Mouse (Mus musculus): ENCODE data around the gene Reck. TPM values are rescaled to one million over a fixed set of nuclear protein-coding genes. Genes with fewer than 3 reads are reported as not detected.
A peak's percentile ranks its signal among the peaks of the same experiment; 100 is the strongest.

Reck gene
- polyA plus RNA-seq, 1 experiment from 2014 or later, result 26.2 TPM

DNA sequence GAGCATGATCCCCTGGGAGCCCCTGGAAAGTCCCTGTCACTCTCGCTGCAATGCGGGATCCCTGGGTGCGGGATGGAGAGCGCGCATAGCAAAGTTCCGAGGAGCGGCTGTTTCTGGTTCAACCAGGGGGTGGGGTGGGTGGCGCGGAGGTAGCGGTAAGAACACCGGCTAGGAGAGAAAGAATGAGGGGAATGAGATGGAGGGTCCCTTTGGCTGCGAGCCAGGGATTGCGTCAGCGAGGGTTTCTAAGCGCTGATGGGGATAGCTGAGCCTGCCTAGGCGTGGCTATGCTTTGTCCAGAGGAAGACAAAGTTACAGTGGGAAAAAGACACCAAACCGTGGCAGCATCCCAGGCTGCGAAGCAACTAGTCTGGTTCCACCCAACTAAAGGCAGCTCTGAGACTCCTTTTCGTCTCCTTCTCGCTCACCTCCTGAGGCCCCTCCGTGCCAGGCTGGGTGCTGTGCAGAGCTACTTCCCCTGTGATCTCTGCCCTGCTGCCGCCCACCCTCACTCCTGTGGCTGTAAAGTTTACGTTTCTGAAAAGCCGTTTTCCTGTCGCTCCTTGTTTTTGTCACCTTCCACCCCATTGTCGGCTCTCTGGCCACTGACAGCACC is 82.6 kb downstream of the Reck start:
- H3K36me3 ChIP-seq (ENCODE audit: control insufficient read depth, insufficient read depth, low read length), result no peaks in the 10 kb centered on the region
- peak overlapping the region; percentile 93 for H3K4me2 ChIP-seq (replicated peaks; ENCODE audit: low read depth, low read length)
- H3K4me3 ChIP-seq (ENCODE audit: low read length), result peak overlapping the region; percentile 67
- no peaks in the 10 kb centered on the region for H3K27me3 ChIP-seq (ENCODE audit: control insufficient read depth, insufficient read depth, low read length)
- ATAC-seq (ENCODE audit: low FRiP score, low TSS enrichment), result peak; percentile 78
- no peaks in the 10 kb centered on the region for H3K9me3 ChIP-seq (ENCODE audit: control insufficient read depth, low read length)
- under 1% methylated on average over 26 of the region's 26 CpGs for WGBS
- peak overlapping the region; percentile 67; the same call in 1 of the 2 replicates for H3K27ac ChIP-seq (ENCODE audit: low read depth, low read length)
- peak overlapping the region; percentile 63 for H3K9ac ChIP-seq (ENCODE audit: low read depth, low read length)
- 0 out of 2 replicates have a peak, but pooled peaks cover 18% of the 10 kb centered on the region for H3K4me1 ChIP-seq (ENCODE audit: control insufficient read depth, insufficient read depth, low read length)

DNA sequence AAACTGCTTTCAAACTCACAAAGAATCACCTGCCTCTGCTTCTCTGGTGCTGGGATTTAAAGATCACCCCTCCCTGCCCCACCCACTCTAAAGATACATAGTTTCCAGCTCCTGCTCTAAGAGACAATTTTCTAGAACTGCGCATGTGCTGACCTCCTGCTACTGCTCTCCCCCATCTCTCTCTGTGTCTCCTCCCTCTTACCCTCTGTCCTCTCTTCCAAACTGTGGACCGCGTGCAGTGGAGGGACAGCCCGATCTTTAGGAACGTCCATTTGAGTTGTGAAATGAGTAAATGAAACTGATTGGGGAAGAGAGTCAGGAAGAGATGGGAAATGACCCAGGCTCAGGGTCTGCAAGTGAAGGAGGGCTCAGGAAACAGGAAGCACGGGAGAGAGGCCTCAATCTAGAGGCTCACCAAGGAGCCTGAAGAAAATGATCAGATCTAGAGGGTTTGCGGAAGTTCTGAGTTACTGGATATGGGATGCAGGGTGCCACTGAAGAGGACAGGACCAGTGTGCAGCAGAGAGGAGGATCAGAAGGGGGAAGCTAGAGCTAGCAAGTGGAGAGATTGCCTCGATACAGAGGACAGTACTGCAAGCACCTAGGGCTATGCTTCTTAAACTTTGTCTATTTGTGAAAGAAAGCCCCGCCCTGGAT is 84.3 kb downstream of the Reck start:
- no peak for ATAC-seq (ENCODE audit: low FRiP score, low TSS enrichment)
- no peaks in the 10 kb centered on the region for H3K36me3 ChIP-seq (ENCODE audit: control insufficient read depth, insufficient read depth, low read length)
- no peak overlapping the region; the same call in 1 of the 2 replicates for H3K27ac ChIP-seq (ENCODE audit: low read depth, low read length)

DNA sequence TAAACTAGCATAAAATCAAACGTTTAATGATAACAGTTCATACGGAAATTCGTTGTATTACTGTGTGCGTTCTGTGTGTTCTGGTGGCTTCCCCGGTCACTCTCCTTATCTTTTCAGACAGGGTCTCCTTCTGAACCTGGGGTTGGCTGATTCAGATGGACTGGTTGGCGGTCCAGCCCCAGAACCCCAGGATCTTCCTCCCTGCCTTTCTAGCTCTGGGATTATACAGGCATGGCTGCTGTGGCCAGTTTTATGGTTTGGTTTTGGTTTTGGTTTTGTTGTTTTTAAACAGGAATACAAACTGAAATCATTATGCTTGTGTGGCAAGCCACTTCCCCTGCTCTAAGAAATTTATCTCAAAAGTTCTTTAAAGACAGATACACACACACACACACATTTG is 84.9 kb downstream of the Reck start:
- no peak for ATAC-seq (ENCODE audit: low FRiP score, low TSS enrichment)
- Histone ChIP-seq H3K27ac (ENCODE audit: low read depth, low read length) (no peak overlapping the region), H3K27me3 (ENCODE audit: control insufficient read depth, insufficient read depth, low read length) (no peaks in the 10 kb centered on the region), H3K4me1 (ENCODE audit: control insufficient read depth, insufficient read depth, low read length) (peaks cover 27% of the 10 kb centered on the region; the same call in 1 of the 2 replicates), H3K36me3 (ENCODE audit: control insufficient read depth, insufficient read depth, low read length) (no peaks in the 10 kb centered on the region), H3K9ac (ENCODE audit: low read depth, low read length) (peak overlapping the region; percentile 18; the same call in 1 of the 2 replicates), H3K4me2 (replicated peaks; ENCODE audit: low read depth, low read length) (no peak overlapping the region), H3K4me3 (ENCODE audit: low read length) (no peak overlapping the region), H3K9me3 (ENCODE audit: control insufficient read depth, low read length) (no peaks in the 10 kb centered on the region)
- 91% methylated on average over 6 of the region's 6 CpGs for WGBS

More for the DNA sequence above, 84.3 kb downstream of the Reck start:
- peak overlapping the region; percentile 15 for H3K4me2 ChIP-seq (replicated peaks; ENCODE audit: low read depth, low read length)
- WGBS, result 61% methylated on average over 9 of the region's 9 CpGs
- H3K4me3 ChIP-seq (ENCODE audit: low read length), result no peak overlapping the region
- no peaks in the 10 kb centered on the region for H3K27me3 ChIP-seq (ENCODE audit: control insufficient read depth, insufficient read depth, low read length)
- peaks cover 22% of the 10 kb centered on the region; the same call in 1 of the 2 replicates for H3K4me1 ChIP-seq (ENCODE audit: control insufficient read depth, insufficient read depth, low read length)
- peak overlapping the region; percentile 18; the same call in 1 of the 2 replicates for H3K9ac ChIP-seq (ENCODE audit: low read depth, low read length)
- H3K9me3 ChIP-seq (ENCODE audit: control insufficient read depth, low read length), result no peaks in the 10 kb centered on the region

DNA sequence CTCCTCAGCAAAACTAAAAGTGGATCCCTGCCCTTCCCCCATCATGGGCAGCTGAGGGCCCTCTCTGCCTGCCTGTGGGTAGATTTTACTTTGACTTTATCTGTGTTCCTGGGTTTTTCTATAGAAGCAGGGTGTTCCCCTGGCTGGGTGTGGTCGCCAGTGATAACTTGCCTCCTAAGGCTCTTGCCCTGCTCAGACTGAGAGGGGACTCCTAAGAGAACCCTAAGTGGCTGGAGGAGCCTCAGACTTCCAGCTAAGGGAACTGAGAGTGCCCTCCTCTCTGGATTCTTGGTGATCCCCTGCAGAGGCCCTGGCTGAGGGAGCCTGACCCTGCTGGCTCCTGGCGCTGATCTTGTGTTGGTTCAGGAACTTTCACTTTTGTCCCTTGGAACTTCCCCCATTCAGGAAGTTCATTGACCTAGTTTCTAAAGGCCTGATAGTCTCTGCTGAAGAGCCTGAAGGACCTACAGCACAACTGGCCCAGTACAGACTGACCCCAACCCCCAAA is 89.0 kb downstream of the Reck start:
- Histone ChIP-seq H3K4me1 (ENCODE audit: control insufficient read depth, insufficient read depth, low read length) (peaks cover 28% of the 10 kb centered on the region), H3K9me3 (ENCODE audit: control insufficient read depth, low read length) (no peaks in the 10 kb centered on the region), H3K27ac (ENCODE audit: low read depth, low read length) (no peak overlapping the region), H3K4me2 (replicated peaks; ENCODE audit: low read depth, low read length) (no peak overlapping the region), H3K9ac (ENCODE audit: low read depth, low read length) (no peak overlapping the region), H3K36me3 (ENCODE audit: control insufficient read depth, insufficient read depth, low read length) (no peaks in the 10 kb centered on the region), H3K27me3 (ENCODE audit: control insufficient read depth, insufficient read depth, low read length) (no peaks in the 10 kb centered on the region), H3K4me3 (ENCODE audit: low read length) (no peak overlapping the region)
- ATAC-seq (ENCODE audit: low FRiP score, low TSS enrichment), result no peak
- 64% methylated on average over 2 of the region's 2 CpGs for WGBS

DNA sequence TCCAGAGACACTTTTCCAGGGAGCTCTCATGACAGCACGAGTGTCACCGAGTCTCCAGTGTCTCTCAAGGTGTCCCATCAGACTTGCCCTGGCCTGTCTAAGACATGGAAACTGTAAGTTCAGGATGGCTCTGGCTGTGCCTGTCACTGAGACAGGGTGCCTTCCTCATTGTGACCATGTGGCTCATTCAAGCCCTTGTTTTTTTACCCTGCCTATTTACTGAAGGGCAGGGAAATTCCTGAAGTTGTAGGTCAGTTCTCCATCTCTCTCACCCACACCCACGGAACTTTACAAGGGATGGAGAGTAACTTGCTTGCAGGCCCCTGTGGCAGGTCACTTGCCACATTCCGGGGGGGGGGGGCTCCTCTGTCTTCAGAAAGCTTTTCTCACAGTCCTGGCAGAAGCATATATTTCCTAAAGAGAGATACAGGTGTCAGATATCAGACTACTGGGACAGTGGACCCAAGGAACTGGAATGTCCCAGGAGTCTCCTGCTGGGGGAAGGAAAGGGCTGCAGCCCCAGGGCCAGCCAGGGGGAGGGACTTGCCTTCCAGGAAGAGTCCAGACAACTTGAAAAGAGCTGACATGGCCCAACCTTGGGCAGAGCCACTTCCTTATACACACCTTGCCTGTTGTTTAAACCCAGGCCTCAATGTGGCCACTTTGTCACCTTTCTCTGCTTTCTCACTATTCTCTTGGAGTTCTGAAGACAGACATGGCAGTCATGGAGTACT is 89.8 kb downstream of the Reck start:
- 33% methylated on average over 4 of the region's 4 CpGs for WGBS
- Histone ChIP-seq H3K4me2 (replicated peaks; ENCODE audit: low read depth, low read length) (no peak overlapping the region), H3K4me3 (ENCODE audit: low read length) (no peak overlapping the region), H3K36me3 (ENCODE audit: control insufficient read depth, insufficient read depth, low read length) (no peaks in the 10 kb centered on the region), H3K9me3 (ENCODE audit: control insufficient read depth, low read length) (no peaks in the 10 kb centered on the region), H3K4me1 (ENCODE audit: control insufficient read depth, insufficient read depth, low read length) (peaks cover 24% of the 10 kb centered on the region), H3K9ac (ENCODE audit: low read depth, low read length) (no peak overlapping the region), H3K27me3 (ENCODE audit: control insufficient read depth, insufficient read depth, low read length) (no peaks in the 10 kb centered on the region), H3K27ac (ENCODE audit: low read depth, low read length) (no peak overlapping the region)
- no peak for ATAC-seq (ENCODE audit: low FRiP score, low TSS enrichment)

DNA sequence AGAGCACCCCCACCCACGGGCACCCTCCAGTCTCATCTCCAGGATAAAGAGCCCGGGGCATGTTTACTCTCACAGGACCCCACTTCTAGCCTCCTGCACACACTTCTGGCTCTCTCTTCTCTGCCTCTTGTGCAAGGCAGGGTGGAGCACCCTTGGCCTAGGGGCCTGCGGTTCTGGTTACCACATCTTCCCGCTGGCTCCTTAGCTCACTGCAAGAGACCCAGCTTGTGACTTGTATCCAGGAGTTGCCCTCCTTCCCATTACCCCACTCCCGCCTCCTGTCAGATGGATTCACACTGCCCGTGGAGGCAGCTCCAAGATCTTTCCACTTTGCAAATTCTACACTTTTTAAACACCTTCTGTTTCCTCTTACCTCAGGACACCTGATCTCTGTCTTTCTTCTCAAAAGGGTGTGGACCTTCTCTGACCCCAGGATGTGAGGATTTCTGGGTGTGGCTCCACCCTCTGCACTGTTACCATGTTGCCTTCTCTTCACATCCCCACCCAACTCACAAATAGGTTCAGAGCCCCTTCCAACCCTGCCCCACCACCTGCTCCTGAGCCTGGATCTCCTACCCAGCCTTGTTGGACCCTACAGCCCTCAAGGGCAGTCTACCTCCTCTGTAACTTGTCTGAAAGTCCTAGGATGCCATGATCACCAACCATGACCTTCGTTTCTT is 90.7 kb downstream of the Reck start:
- no peaks in the 10 kb centered on the region for H3K27me3 ChIP-seq (ENCODE audit: control insufficient read depth, insufficient read depth, low read length)
- no peaks in the 10 kb centered on the region for H3K9me3 ChIP-seq (ENCODE audit: control insufficient read depth, low read length)
- H3K4me3 ChIP-seq (ENCODE audit: low read length), result no peak overlapping the region
- WGBS, result 81% methylated on average over 7 of the region's 7 CpGs
- H3K36me3 ChIP-seq (ENCODE audit: control insufficient read depth, insufficient read depth, low read length), result no peaks in the 10 kb centered on the region
- H3K9ac ChIP-seq (ENCODE audit: low read depth, low read length), result no peak overlapping the region
- H3K27ac ChIP-seq (ENCODE audit: low read depth, low read length), result no peak overlapping the region
- ATAC-seq (ENCODE audit: low FRiP score, low TSS enrichment), result no peak
- H3K4me1 ChIP-seq (ENCODE audit: control insufficient read depth, insufficient read depth, low read length), result peaks cover 24% of the 10 kb centered on the region
- H3K4me2 ChIP-seq (replicated peaks; ENCODE audit: low read depth, low read length), result no peak overlapping the region

DNA sequence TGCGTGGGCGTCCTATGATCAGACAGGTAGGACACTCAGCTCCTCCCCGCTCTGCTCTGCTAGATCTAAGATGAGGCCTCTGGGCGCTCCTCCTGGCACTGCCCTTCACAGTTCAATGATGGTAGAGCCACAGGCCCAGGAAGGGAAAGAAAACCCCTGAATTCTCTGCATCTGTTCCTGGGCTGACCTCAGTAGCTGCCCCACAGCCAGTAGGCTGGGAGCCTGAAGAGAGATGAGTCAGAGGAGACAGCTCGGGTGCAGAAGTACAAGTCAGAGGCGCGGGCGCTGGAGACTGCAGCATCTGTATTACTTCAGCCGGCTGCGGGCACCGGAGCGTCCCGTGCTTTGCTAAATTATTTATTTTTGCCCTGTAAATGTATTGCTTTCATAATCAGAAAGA is 93.3 kb downstream of the Reck start:
- H3K4me2 ChIP-seq (replicated peaks; ENCODE audit: low read depth, low read length), result no peak overlapping the region
- no peak for ATAC-seq (ENCODE audit: low FRiP score, low TSS enrichment)
- no peaks in the 10 kb centered on the region for H3K36me3 ChIP-seq (ENCODE audit: control insufficient read depth, insufficient read depth, low read length)
- no peaks in the 10 kb centered on the region for H3K9me3 ChIP-seq (ENCODE audit: control insufficient read depth, low read length)
- H3K4me1 ChIP-seq (ENCODE audit: control insufficient read depth, insufficient read depth, low read length), result peaks cover 37% of the 10 kb centered on the region
- H3K27me3 ChIP-seq (ENCODE audit: control insufficient read depth, insufficient read depth, low read length), result no peaks in the 10 kb centered on the region
- H3K27ac ChIP-seq (ENCODE audit: low read depth, low read length), result 0 out of 2 replicates have a peak overlapping the region, but pooled peaks have one; percentile 30
- H3K4me3 ChIP-seq (ENCODE audit: low read length), result no peak overlapping the region
- no peak overlapping the region for H3K9ac ChIP-seq (ENCODE audit: low read depth, low read length)
- WGBS, result 49% methylated on average over 13 of the region's 13 CpGs

DNA sequence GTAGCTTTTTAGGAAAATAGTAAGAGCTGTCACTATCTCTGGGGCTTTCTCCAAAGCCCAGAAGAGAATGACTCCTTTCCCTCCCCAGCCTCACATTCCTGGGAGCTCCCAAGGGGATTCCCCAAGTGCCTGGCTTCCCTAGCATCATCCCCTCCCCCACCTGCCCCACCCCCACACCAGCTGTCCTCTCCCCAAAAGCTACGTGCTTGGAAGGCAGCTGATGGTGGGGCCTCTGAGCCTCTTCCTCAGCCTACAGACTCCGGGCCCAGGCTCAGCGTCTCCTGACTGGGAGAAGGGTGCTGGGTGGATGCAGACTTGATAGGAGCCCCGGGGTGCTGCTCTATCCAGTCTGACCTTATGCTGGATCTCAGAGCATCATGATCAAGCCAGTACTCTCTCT is 94.0 kb downstream of the Reck start:
- no peak overlapping the region for H3K4me2 ChIP-seq (replicated peaks; ENCODE audit: low read depth, low read length)
- H3K27me3 ChIP-seq (ENCODE audit: control insufficient read depth, insufficient read depth, low read length), result no peaks in the 10 kb centered on the region
- no peaks in the 10 kb centered on the region for H3K36me3 ChIP-seq (ENCODE audit: control insufficient read depth, insufficient read depth, low read length)
- H3K4me3 ChIP-seq (ENCODE audit: low read length), result no peak overlapping the region
- 18% methylated on average over 4 of the region's 4 CpGs for WGBS
- no peaks in the 10 kb centered on the region for H3K9me3 ChIP-seq (ENCODE audit: control insufficient read depth, low read length)
- no peak for ATAC-seq (ENCODE audit: low FRiP score, low TSS enrichment)
- no peak overlapping the region for H3K9ac ChIP-seq (ENCODE audit: low read depth, low read length)
- H3K4me1 ChIP-seq (ENCODE audit: control insufficient read depth, insufficient read depth, low read length), result peaks cover 36% of the 10 kb centered on the region
- no peak overlapping the region; the same call in 1 of the 2 replicates for H3K27ac ChIP-seq (ENCODE audit: low read depth, low read length)

Data from kidney, embryonic 14.5 days (tissue).